Mouse (Mus musculus) layer of hippocampus, adult 9-10 months (tissue): ENCODE measurements around the gene 4931406P16Rik.
A peak's percentile ranks its signal among the peaks of the same experiment; 100 is the strongest.
"Not testable (repeated sequence)": the region's sequence is repeated elsewhere in the genome, so short reads cannot be mapped to it uniquely, and the experiment has no call there.

ENCODE experiments used
- DNase-seq: peaks from one replicate; pipeline ENCODE4 v3.0.0; 2022; ENCODE audit warnings: low spot score

Gene 4931406P16Rik

DNA sequence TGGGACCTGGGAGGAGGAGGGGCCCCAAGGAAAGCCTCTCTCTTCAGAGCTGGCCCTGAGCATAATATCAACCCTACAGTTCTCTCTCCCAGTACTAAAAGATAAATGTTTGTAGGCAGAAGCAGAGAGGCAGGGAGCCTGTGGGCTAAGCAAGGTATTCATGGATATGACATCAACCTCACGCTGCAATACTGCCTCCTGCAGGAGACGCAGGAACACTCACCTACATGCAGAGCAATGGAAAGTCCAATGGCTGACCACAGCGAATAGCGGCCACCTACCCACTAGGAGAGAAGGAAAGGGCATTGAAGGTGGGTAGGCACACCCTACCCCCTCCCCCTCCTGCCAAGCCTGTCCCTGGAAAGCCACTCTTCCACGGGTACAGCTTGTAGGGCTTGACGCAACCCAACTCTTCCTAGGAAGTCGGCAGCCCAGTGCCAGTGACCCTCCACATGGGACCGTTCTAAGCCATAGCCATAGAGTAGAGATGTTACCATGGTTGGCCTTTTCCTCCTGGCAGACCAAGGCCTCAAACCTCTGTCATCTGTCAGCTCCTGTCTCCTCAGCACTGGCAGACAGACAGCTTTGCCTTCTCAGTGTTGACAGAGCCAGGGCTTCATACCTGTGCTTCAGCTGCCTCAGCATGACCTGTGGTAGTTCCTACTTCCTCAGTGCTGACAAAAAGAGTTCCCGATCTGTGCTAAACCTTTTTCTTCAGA, 105.2 kb downstream of the 4931406P16Rik start:
- DNase-seq, result no peak

- no peak for DNase-seq
These were observed 107.0 kb downstream of the 4931406P16Rik start for GRCm38 (mm10) chr7:34206331-34206730.

DNA sequence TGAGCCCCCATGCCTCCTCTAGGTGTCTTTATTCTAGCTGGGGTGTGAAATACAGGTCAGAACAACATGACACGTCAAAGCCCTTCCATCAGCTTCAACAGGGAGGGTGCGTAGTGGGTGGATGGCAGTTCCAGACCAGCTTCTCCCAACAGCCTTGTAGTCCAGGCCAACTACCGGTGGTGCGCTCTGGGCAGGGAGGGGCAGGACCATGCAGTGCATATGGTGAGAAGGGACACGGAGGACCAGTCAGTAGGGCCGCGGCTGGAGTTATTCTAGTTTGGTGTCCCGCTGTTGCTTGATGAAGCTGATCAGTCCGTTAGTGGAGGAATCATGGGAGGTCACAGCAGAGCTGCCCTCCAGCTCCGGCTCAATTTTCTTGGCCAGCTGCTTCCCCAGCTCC, 111.2 kb downstream of the 4931406P16Rik start:
- not testable (repeated sequence) for DNase-seq

- DNase-seq, result no peak
These were observed 112.5 kb downstream of the 4931406P16Rik start for GRCm38 (mm10) chr7:34200829-34201228.

GRCm38 (mm10) chr7:34198346-34198745, 115.0 kb downstream of the 4931406P16Rik start:
- DNase-seq, result no peak

GRCm38 (mm10) chr7:34196132-34197128, 116.9 kb downstream of the 4931406P16Rik start, which contains the start of gene Pdcd2l:
Pdcd2l (minus strand) TSS chr7:34196661.
- peak; percentile 69 for DNase-seq

DNA sequence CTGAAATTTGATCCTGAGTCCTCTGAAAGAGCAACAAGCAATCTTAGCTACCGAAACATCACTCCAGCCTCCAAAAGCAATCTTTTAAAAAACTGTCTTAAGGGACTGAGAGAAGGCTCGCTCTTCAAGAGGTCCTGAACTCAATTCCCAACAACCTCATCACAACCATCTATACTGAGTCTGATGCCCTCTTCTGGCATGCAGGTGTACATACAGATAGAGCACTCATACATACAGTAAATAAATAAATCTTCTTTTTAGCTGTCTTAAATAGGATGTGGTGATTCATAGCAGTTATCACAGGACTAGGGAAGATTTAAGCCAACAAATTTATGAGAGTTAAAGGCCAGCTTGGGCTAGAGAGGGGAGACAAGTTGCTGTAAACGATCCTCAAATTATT, 117.7 kb downstream of the 4931406P16Rik start:
- no peak for DNase-seq

DNA sequence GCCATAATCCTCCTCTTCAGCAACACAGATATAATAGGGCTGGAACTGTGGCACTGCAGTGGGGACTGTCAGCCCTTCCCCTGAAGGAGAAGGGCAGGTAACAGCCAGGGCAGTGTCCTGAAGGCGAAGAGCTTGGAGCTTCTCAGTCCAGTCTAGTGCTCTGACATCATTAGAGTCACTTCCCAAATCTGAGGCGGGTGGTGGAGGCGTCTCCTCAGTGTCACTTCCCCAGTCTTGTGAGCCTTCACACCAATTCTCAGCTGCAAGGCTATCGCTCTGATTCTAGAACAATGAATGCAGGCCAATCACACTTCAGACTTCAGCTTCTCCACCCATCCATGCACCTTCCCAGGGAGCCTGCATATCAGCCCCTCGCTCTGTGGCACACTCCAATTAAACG, 120.5 kb downstream of the 4931406P16Rik start:
- no peak for DNase-seq

DNA sequence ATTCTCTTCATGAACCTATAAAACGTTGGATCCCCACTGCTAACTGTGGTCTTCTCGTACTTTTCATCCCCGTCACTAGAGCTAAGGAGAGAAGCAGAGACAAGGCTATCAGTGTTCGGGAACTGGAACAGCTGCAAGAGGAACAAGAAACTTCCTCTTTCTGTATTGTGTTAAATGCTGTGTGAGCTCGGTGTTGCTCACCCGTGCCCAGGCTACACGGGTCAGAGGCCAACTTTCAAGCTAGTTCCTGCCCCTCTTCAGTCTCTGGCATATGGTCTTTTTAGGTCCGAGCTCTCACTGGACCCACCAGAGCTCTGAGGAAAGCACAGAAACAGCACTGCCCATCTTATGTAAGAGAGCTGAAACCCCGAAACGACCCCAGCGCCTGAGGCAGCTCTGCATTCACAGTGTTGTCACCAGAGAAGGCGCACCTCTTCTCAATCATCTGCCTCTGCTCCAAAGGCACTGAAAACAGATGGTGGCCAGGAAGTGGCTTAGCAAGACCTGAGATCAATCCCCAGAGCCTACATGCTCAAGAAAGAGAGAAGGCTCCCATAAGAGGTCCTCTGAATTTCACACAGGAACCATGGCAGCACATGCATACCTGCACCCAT, 123.9 kb downstream of the 4931406P16Rik start:
- no peak for DNase-seq
